Mouse (Mus musculus): ENCODE data around the gene Frmd4b.

DNA sequence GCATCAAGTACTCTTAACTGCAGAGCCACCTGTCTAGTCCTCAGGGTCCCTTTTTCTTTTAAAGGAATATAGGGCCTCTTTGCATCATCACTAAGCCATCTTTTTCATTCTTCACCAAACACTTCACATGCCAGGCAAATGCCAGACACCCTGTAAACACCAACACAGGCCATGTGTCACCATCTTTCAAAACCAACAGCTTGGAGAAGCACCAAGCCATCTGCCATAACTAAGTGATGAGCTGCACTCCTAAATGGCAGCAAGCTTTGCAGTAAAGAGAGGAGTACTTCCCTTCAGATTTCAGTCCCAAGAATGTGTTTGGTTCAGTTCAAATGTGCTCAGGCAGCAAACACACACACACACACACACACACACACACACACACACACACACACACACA, 154.9 kb downstream of the Frmd4b start:
- no peak for TF ChIP-seq POLR2A (IDR thresholded peaks at IDR 0.05; ENCODE audit: borderline replicate concordance, extremely low read depth, low read depth, low read length)
- no peak for TF ChIP-seq CTCF (IDR thresholded peaks at IDR 0.05; ENCODE audit: insufficient read depth, low read length)
